Comparison of ENCODE assay signal across 36 mouse cellular contexts in the genomic region with DNA sequence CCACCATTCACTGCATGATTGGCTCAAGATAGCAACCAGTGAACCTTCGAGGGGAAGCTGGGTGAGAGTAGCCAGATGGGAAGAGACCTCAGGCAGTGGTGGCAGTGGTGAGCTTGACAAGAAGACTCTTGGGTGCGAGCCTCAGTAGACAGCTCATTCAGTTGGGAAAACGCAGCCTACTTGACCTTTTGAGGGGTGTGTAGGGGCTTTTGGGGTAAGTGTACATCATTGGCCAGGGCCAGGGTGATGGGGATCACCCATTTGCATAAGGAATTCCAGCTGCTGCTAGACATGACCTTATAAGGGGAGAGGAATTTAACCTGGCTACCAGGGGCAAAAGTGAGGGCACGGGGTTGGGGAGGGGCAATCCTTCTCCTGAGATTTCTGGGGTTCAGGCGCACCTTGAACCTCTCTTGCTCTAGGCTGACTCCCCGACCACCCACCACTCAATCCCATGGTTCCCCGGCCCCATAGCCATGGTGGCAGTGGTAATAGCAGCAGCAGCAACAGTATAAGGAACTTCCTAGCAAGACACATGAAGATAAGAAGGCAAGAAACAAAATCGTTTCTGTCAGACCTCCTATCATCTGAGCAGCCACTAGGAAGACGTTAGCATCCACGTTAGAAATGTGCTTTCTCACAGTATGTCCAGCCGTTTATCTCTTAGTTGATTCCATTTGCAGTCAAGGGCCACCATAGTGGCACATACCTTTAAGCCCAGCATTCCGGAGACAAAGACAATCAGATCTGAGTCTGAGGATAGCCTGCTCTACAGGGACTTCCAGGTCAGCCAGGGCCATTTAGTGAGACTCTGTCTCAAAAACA. TPM values are rescaled to one million over a fixed set of nuclear protein-coding genes. Genes with fewer than 3 reads are reported as not detected.
DNase-seq lines count a peak whose midpoint lies in the region; ATAC-seq and TF ChIP-seq lines count a peak whose summit lies in the region.
"Had no signal": no experiment of that assay in that cellular context is flagged by ENCODE, and none has a peak within 500 bp of the region (broad histone marks: within the 10 kb centered on the region; RNA-seq: fewer than 3 reads in every experiment).

No protein-coding gene starts in this region.

- no peak overlapping the region for H3K4me2 ChIP-seq in liver, embryonic 11.5 days
- no peak overlapping the region for H3K4me2 ChIP-seq in liver, postnatal 0 days (ENCODE audit: low read depth, low read length)
- no peak overlapping the region for H3K4me2 ChIP-seq in liver, embryonic 13.5 days
- H3K4me2 ChIP-seq: embryonic facial prominence, embryonic 13.5 days; forebrain, embryonic 12.5 days; forebrain, embryonic 15.5 days; heart, embryonic 11.5 days; hindbrain, embryonic 12.5 days; hindbrain, embryonic 15.5 days had no signal

- no peak for TF ChIP-seq RAD21 in MEL (IDR thresholded peaks at IDR 0.05; ENCODE audit: low read depth, low read length)

- no peak for ATAC-seq in liver, embryonic 11.5 days (replicated peaks; ENCODE audit: low FRiP score)
- no peak for ATAC-seq in liver, postnatal 0 days
- no peak for ATAC-seq in megakaryocyte, adult 5-6 weeks (ENCODE audit: poor library complexity, severe bottlenecking)
- ATAC-seq in liver, embryonic 13.5 days (ENCODE audit: low read depth) = no peak
- ATAC-seq: forebrain, embryonic 15.5 days; Patski had no signal

- 52% methylated on average over 12 of the region's 12 CpGs for WGBS in liver, embryonic 11.5 days
- WGBS in liver, postnatal 0 days (ENCODE audit: insufficient replicate concordance) = 60% methylated on average over 12 of the region's 12 CpGs
- 41% methylated on average over 12 of the region's 12 CpGs for WGBS in liver, embryonic 13.5 days (ENCODE audit: insufficient replicate concordance)

- H3K4me1 ChIP-seq in liver, embryonic 11.5 days (replicated peaks; ENCODE audit: control insufficient read depth, insufficient read depth, low read length) = peaks cover 33% of the 10 kb centered on the region
- peaks cover 20% of the 10 kb centered on the region for H3K4me1 ChIP-seq in liver, postnatal 0 days (ENCODE audit: insufficient read depth)
- peaks cover 42% of the 10 kb centered on the region for H3K4me1 ChIP-seq in megakaryocyte, embryonic 14.5 days
- H3K4me1 ChIP-seq in MEL (ENCODE audit: control insufficient read depth in 1 of 2, insufficient read depth in 2 of 2, low read length in 2 of 2) = peaks cover 29 to 67% of the 10 kb centered on the region in 2 experiments
- peaks cover 68% of the 10 kb centered on the region for H3K4me1 ChIP-seq in liver, embryonic 13.5 days (replicated peaks)

- no peak overlapping the region; the same call in 1 of the 2 replicates for H3K9ac ChIP-seq in liver, embryonic 11.5 days (ENCODE audit: low read depth, low read length)
- H3K9ac ChIP-seq in liver, postnatal 0 days (replicated peaks) = no peak overlapping the region
- peak overlapping the region; percentile 45 for H3K9ac ChIP-seq in MEL (ENCODE audit: control insufficient read depth, low read depth, low read length, poor library complexity, severe bottlenecking)
- no peak overlapping the region for H3K9ac ChIP-seq in liver, embryonic 13.5 days
- H3K9ac ChIP-seq: embryonic facial prominence, embryonic 13.5 days; forebrain, embryonic 12.5 days; forebrain, embryonic 15.5 days; hindbrain, embryonic 12.5 days; hindbrain, embryonic 15.5 days had no signal

- no peak for TF ChIP-seq EP300 in liver, postnatal 0 days (IDR thresholded peaks at IDR 0.05; ENCODE audit: low read depth)
- TF ChIP-seq EP300 in MEL (IDR thresholded peaks at IDR 0.05; ENCODE audit: low read depth in 1 of 2, low read length in 2 of 2) = peak; percentile 84 to 90

- TF ChIP-seq CTCF in liver, postnatal 0 days (IDR thresholded peaks at IDR 0.05; ENCODE audit: low read depth) = no peak
- TF ChIP-seq CTCF in MEL (IDR thresholded peaks at IDR 0.05 in 2 of 3, conservative IDR thresholded peaks at IDR 0.05 in 1 of 3; ENCODE audit: control insufficient read depth in 1 of 3, insufficient read depth in 1 of 3, low read depth in 2 of 3, low read length in 3 of 3, poor library complexity in 1 of 3, severe bottlenecking in 1 of 3) = peak in 1 of 3 experiments; percentile 7; a peak in 1 of 6 replicates

- no peak overlapping the region for H3K4me3 ChIP-seq in liver, embryonic 11.5 days (ENCODE audit: low read depth, low read length)
- no peak overlapping the region for H3K4me3 ChIP-seq in liver, postnatal 0 days (ENCODE audit: low read depth, low read length)
- H3K4me3 ChIP-seq in megakaryocyte, embryonic 14.5 days (replicated peaks) = peak overlapping the region; percentile 33
- H3K4me3 ChIP-seq in MEL (ENCODE audit: control insufficient read depth in 1 of 2, insufficient read depth in 1 of 2, low read depth in 2 of 2, low read length in 2 of 2) = peak overlapping the region; percentile 6 to 22; a peak in 3 of 4 replicates
- H3K4me3 ChIP-seq in liver, embryonic 13.5 days (replicated peaks) = no peak overlapping the region
- H3K4me3 ChIP-seq: embryonic facial prominence, embryonic 10.5 days; embryonic facial prominence, embryonic 13.5 days; erythroblast, embryonic 14.5 days; forebrain, embryonic 12.5 days; forebrain, embryonic 15.5 days; hindbrain, embryonic 12.5 days; hindbrain, embryonic 15.5 days had no signal

- H3K27ac ChIP-seq in liver, embryonic 11.5 days (ENCODE audit: low read depth, low read length) = peak overlapping the region; percentile 35; the same call in 1 of the 2 replicates
- no peak overlapping the region for H3K27ac ChIP-seq in liver, postnatal 0 days (ENCODE audit: low read depth)
- peak overlapping the region; percentile 89 for H3K27ac ChIP-seq in MEL (ENCODE audit: control insufficient read depth, low read depth, low read length)
- 0 out of 2 replicates have a peak overlapping the region, but pooled peaks have one; percentile 7 for H3K27ac ChIP-seq in liver, embryonic 13.5 days
- H3K27ac ChIP-seq: embryonic facial prominence, embryonic 10.5 days; embryonic facial prominence, embryonic 13.5 days; forebrain, embryonic 12.5 days; forebrain, embryonic 15.5 days; hindbrain, embryonic 12.5 days; hindbrain, embryonic 15.5 days had no signal

- peaks cover 9% of the 10 kb centered on the region for H3K79me2 ChIP-seq in MEL (ENCODE audit: control insufficient read depth, insufficient read depth, low read length, poor library complexity)

- TF ChIP-seq POLR2A in MEL (IDR thresholded peaks at IDR 0.05; ENCODE audit: control insufficient read depth in 1 of 2, insufficient read depth in 1 of 2, low read depth in 1 of 2, low read length in 2 of 2, poor library complexity in 1 of 2) = peak in 1 of 2 experiments; percentile 67; a peak in 2 of 4 replicates

- no peaks in the 10 kb centered on the region for H3K9me3 ChIP-seq in liver, embryonic 11.5 days (ENCODE audit: control insufficient read depth, low read length)
- no peaks in the 10 kb centered on the region for H3K9me3 ChIP-seq in liver, postnatal 0 days (ENCODE audit: low read length)
- H3K9me3 ChIP-seq in megakaryocyte, embryonic 14.5 days = peaks cover 10% of the 10 kb centered on the region; the same call in 1 of the 2 replicates
- H3K9me3 ChIP-seq in MEL (replicated peaks; ENCODE audit: insufficient read depth, low read length) = no peaks in the 10 kb centered on the region
- no peaks in the 10 kb centered on the region for H3K9me3 ChIP-seq in liver, embryonic 13.5 days (replicated peaks)
- H3K9me3 ChIP-seq: embryonic facial prominence, embryonic 13.5 days; forebrain, embryonic 12.5 days; forebrain, embryonic 15.5 days; hindbrain, embryonic 12.5 days; hindbrain, embryonic 15.5 days had no signal

- H3K36me3 ChIP-seq in liver, embryonic 11.5 days (ENCODE audit: control insufficient read depth, insufficient read depth, low read length) = no peaks in the 10 kb centered on the region
- H3K36me3 ChIP-seq in liver, postnatal 0 days (replicated peaks; ENCODE audit: insufficient read depth, low read length) = no peaks in the 10 kb centered on the region
- H3K36me3 ChIP-seq in megakaryocyte, embryonic 14.5 days (replicated peaks; ENCODE audit: low read length) = peaks cover 2% of the 10 kb centered on the region
- H3K36me3 ChIP-seq in MEL (ENCODE audit: control insufficient read depth in 1 of 2, insufficient read depth in 2 of 2, low read length in 2 of 2) = peaks cover 0 to 41% of the 10 kb centered on the region in 2 experiments; a peak in 2 of 4 replicates
- H3K36me3 ChIP-seq in liver, embryonic 13.5 days = no peaks in the 10 kb centered on the region
- H3K36me3 ChIP-seq: embryonic facial prominence, embryonic 10.5 days; forebrain, embryonic 12.5 days; forebrain, embryonic 15.5 days; hindbrain, embryonic 12.5 days; hindbrain, embryonic 15.5 days had no signal

- no peaks in the 10 kb centered on the region for H3K27me3 ChIP-seq in liver, embryonic 11.5 days (replicated peaks; ENCODE audit: control insufficient read depth, insufficient read depth, low read length)
- no peaks in the 10 kb centered on the region for H3K27me3 ChIP-seq in liver, postnatal 0 days (ENCODE audit: insufficient read depth, low read length)
- H3K27me3 ChIP-seq in megakaryocyte, embryonic 14.5 days (replicated peaks) = peaks cover 29% of the 10 kb centered on the region
- H3K27me3 ChIP-seq in MEL (ENCODE audit: control insufficient read depth in 1 of 2, insufficient read depth in 2 of 2, low read length in 2 of 2) = no peaks in the 10 kb centered on the region
- no peaks in the 10 kb centered on the region for H3K27me3 ChIP-seq in liver, embryonic 13.5 days
- H3K27me3 ChIP-seq: embryonic facial prominence, embryonic 13.5 days; forebrain, embryonic 15.5 days; hindbrain, embryonic 15.5 days; Patski had no signal

- no peak for DNase-seq in liver, embryonic 11.5 days (ENCODE audit: low spot score)
- DNase-seq in liver, postnatal 0 days = no peak
- DNase-seq in MEL (ENCODE audit: low read depth, low spot score) = peak; percentile 83
- DNase-seq in liver, embryonic 13.5 days = no peak
- DNase-seq in cerebellum, postnatal 14 days = no peak
- DNase-seq in ovary, postnatal 14 days (ENCODE audit: low spot score) = no peak
- DNase-seq: adrenal gland, adult 2 months; adrenal gland, postnatal 14 days; B cell, adult 2 months; cerebellum, adult 11 months; cerebellum, adult 2 months; cerebellum, adult 9-11 months; cerebellum, postnatal 36 days; embryo, embryonic 11 days; gastrocnemius, postnatal 25 days had no signal

RNA-seq across cellular contexts. Expression of gene Ccdc71, which starts 4.4 kb away (rescaled TPM):
- polyA plus RNA-seq in liver, embryonic 11.5 days (2014; fragmentation: Nextera tagmentation; extraction: Ambion mirVana) = 48.6 and 51.1 TPM in 2 replicates
- 16.1 and 19.3 TPM in 2 replicates for polyA plus RNA-seq in liver, postnatal 0 days (2015; fragmentation: Nextera tagmentation; extraction: Ambion mirVana)
- polyA plus RNA-seq in megakaryocyte, embryonic 14.5 days (2012; ENCODE audit: insufficient read depth, low replicate concordance) = 16.0 and 16.9 TPM in 2 replicates
- total RNA-seq in megakaryocyte, adult 5-6 weeks (2015) = 26.7 and 29.4 TPM in 2 replicates
- 10.9 and 12.8 TPM in 2 replicates for total RNA-seq in megakaryocyte, adult 5-6 weeks (2017)
- total RNA-seq in MEL (2012; rRNA removed) = 18.3 and 23.1 TPM in 2 replicates
- polyA plus RNA-seq in MEL (2012; ENCODE audit: insufficient read depth in 1 of 2, insufficient read length in 2 of 2, low read depth in 1 of 2, low replicate concordance in 2 of 2, missing spikeins in 1 of 2) = 10 to 100 TPM in 1 of 2 experiments, not detected in 1; 39.9 TPM
- polyA plus RNA-seq in liver, embryonic 13.5 days (2015; fragmentation: Nextera tagmentation; extraction: Ambion mirVana) = 23.5 and 26.0 TPM in 2 replicates

RNA-seq across cellular contexts. Expression of gene Klhdc8b, which starts 5.4 kb away (rescaled TPM):
- 24.2 and 26.8 TPM in 2 replicates for polyA plus RNA-seq in liver, embryonic 11.5 days (2014; fragmentation: Nextera tagmentation; extraction: Ambion mirVana)
- polyA plus RNA-seq in liver, postnatal 0 days (2015; fragmentation: Nextera tagmentation; extraction: Ambion mirVana) = 8.5 and 9.1 TPM in 2 replicates
- 3.8 and 6.5 TPM in 2 replicates for polyA plus RNA-seq in megakaryocyte, embryonic 14.5 days (2012; ENCODE audit: insufficient read depth, low replicate concordance)
- 0.16 and 0.33 TPM in 2 replicates for total RNA-seq in megakaryocyte, adult 5-6 weeks (2015)
- total RNA-seq in megakaryocyte, adult 5-6 weeks (2017) = 1.0 and 1.3 TPM in 2 replicates
- total RNA-seq in MEL (2012; rRNA removed) = 48.0 and 71.9 TPM in 2 replicates
- 10 to 100 TPM; 57.3 to 77.2 TPM for polyA plus RNA-seq in MEL (2012; ENCODE audit: insufficient read depth in 1 of 2, insufficient read length in 2 of 2, low read depth in 1 of 2, low replicate concordance in 2 of 2, missing spikeins in 1 of 2)
- 12.3 and 12.8 TPM in 2 replicates for polyA plus RNA-seq in liver, embryonic 13.5 days (2015; fragmentation: Nextera tagmentation; extraction: Ambion mirVana)

RNA-seq across cellular contexts. Expression of gene BC048562, which starts 19.7 kb away (rescaled TPM):
- not detected in 2 replicates for polyA plus RNA-seq in liver, embryonic 11.5 days (2014; fragmentation: Nextera tagmentation; extraction: Ambion mirVana)
- not detected in 2 replicates for polyA plus RNA-seq in liver, postnatal 0 days (2015; fragmentation: Nextera tagmentation; extraction: Ambion mirVana)
- not detected in 2 replicates for polyA plus RNA-seq in megakaryocyte, embryonic 14.5 days (2012; ENCODE audit: insufficient read depth, low replicate concordance)
- total RNA-seq in megakaryocyte, adult 5-6 weeks (2015) = not detected in 2 replicates
- total RNA-seq in megakaryocyte, adult 5-6 weeks (2017) = not detected in 2 replicates
- not detected in 2 replicates for total RNA-seq in MEL (2012; rRNA removed)
- not detected for polyA plus RNA-seq in MEL (2012; ENCODE audit: insufficient read depth in 1 of 2, insufficient read length in 2 of 2, low read depth in 1 of 2, low replicate concordance in 2 of 2, missing spikeins in 1 of 2)
- polyA plus RNA-seq in liver, embryonic 13.5 days (2015; fragmentation: Nextera tagmentation; extraction: Ambion mirVana) = not detected in 2 replicates
- total RNA-seq: adrenal gland, adult 2 months; adrenal gland, postnatal 14 days; adrenal gland, postnatal 4 days; CH12.LX; gastrocnemius, adult 8-10 months; gastrocnemius, postnatal 25 days; heart, adult 8-10 months; heart, postnatal 25 days; hematopoietic stem cell, adult 5-6 weeks had no signal
- polyA plus RNA-seq: adrenal gland, adult 2 months; cerebellum, adult 2 months; cortical plate, adult 2 months; embryonic facial prominence, embryonic 10.5 days; embryonic facial prominence, embryonic 13.5 days; erythroblast, embryonic 14.5 days; forebrain, embryonic 12.5 days; forebrain, embryonic 15.5 days; gonadal fat pad, adult 2 months; heart, embryonic 11.5 days; heart, embryonic 14.5 days; heart, postnatal 0 days; hindbrain, embryonic 12.5 days; hindbrain, embryonic 15.5 days; Patski had no signal

RNA-seq across cellular contexts. Expression of gene Lamb2, which starts 23.6 kb away (rescaled TPM):
- 14.8 and 18.7 TPM in 2 replicates for polyA plus RNA-seq in liver, embryonic 11.5 days (2014; fragmentation: Nextera tagmentation; extraction: Ambion mirVana)
- 2.7 and 3.9 TPM in 2 replicates for polyA plus RNA-seq in liver, postnatal 0 days (2015; fragmentation: Nextera tagmentation; extraction: Ambion mirVana)
- 0.04 TPM in 1 of 2 replicates, not detected in the other for polyA plus RNA-seq in megakaryocyte, embryonic 14.5 days (2012; ENCODE audit: insufficient read depth, low replicate concordance)
- total RNA-seq in megakaryocyte, adult 5-6 weeks (2015) = 0.13 and 0.73 TPM in 2 replicates
- total RNA-seq in megakaryocyte, adult 5-6 weeks (2017) = 0.33 and 0.37 TPM in 2 replicates
- total RNA-seq in MEL (2012; rRNA removed) = 0.56 and 0.58 TPM in 2 replicates
- under 1 TPM in 1 of 2 experiments, not detected in 1; 0.84 TPM for polyA plus RNA-seq in MEL (2012; ENCODE audit: insufficient read depth in 1 of 2, insufficient read length in 2 of 2, low read depth in 1 of 2, low replicate concordance in 2 of 2, missing spikeins in 1 of 2)
- polyA plus RNA-seq in liver, embryonic 13.5 days (2015; fragmentation: Nextera tagmentation; extraction: Ambion mirVana) = 5.3 and 6.4 TPM in 2 replicates

RNA-seq across cellular contexts. Expression of gene Ccdc36, which starts 27.7 kb away (rescaled TPM):
- polyA plus RNA-seq in liver, embryonic 11.5 days (2014; fragmentation: Nextera tagmentation; extraction: Ambion mirVana) = 0.82 and 0.88 TPM in 2 replicates
- polyA plus RNA-seq in liver, postnatal 0 days (2015; fragmentation: Nextera tagmentation; extraction: Ambion mirVana) = 0.08 TPM in 1 of 2 replicates, not detected in the other
- not detected in 2 replicates for polyA plus RNA-seq in megakaryocyte, embryonic 14.5 days (2012; ENCODE audit: insufficient read depth, low replicate concordance)
- total RNA-seq in megakaryocyte, adult 5-6 weeks (2015) = not detected in 2 replicates
- total RNA-seq in megakaryocyte, adult 5-6 weeks (2017) = 0.15 and 0.28 TPM in 2 replicates
- not detected in 2 replicates for total RNA-seq in MEL (2012; rRNA removed)
- polyA plus RNA-seq in MEL (2012; ENCODE audit: insufficient read depth in 1 of 2, insufficient read length in 2 of 2, low read depth in 1 of 2, low replicate concordance in 2 of 2, missing spikeins in 1 of 2) = not detected
- 0.30 and 0.35 TPM in 2 replicates for polyA plus RNA-seq in liver, embryonic 13.5 days (2015; fragmentation: Nextera tagmentation; extraction: Ambion mirVana)
- total RNA-seq: adrenal gland, adult 2 months; adrenal gland, postnatal 14 days; gastrocnemius, adult 8-10 months; gastrocnemius, postnatal 25 days; heart, adult 8-10 months; heart, postnatal 25 days had no signal
- polyA plus RNA-seq: adrenal gland, adult 2 months; erythroblast, embryonic 14.5 days; Patski had no signal

Comparison
In these comparisons a context has a peak if more than half of its experiments do, and no peak if none do; other contexts are left out.
1. H3K4me3 ChIP-seq: peak in megakaryocyte, embryonic 14.5 days (single experiment) and MEL (2 of 2); none in liver, embryonic 11.5 days (single experiment), liver, postnatal 0 days (single experiment) and liver, embryonic 13.5 days (single experiment).